Mouse (Mus musculus) cerebellum, postnatal 14 days (tissue): ENCODE data around the gene Izumo1r.
"Not testable (repeated sequence)": the region's sequence is repeated elsewhere in the genome, so short reads cannot be mapped to it uniquely, and the experiment has no call there.

Source experiments
- DNase-seq, 2 experiments: peaks; one replicate each; pipeline ENCODE4 v3.0.0; 2021; ENCODE audit warnings: mixed read lengths in 2 of 2

Izumo1r gene

DNA sequence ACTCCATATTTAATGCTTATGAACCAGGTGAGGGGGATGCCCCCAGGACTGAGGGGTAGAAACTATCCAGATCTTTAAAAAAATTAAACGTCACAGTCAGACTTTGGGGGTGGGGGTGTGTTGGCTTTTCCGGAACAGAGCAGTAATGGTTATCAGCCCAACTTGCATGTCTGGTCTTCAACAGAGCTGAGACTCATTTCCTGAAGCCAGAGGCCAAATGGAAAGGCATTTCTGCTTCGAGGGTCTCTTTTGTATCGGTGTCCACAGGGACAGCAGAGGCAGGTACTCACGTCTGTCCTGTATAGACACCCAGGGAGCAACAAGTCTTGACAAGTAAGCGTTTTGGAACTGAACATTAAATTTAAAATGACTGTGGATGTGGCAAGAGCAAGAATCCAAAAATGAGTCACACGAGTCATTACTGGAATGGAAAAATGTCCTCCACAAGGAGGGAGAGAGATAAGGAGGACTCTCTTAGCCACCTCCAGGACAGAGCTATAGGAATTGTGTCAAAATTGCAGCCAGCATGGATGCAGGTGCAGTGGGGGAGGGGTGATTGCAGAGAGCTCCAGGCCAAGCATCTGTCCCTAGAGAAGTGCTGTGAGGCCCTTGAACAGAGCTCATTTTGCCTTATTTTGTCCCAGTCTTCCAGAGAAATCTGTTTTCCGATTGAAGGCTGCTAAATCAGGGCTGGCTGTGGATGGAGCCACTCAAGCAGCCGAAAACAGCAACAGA lies 1.2 kb upstream of the Izumo1r start:
- DNase-seq, result peak in 1 of 2 experiments; percentile 20

DNA sequence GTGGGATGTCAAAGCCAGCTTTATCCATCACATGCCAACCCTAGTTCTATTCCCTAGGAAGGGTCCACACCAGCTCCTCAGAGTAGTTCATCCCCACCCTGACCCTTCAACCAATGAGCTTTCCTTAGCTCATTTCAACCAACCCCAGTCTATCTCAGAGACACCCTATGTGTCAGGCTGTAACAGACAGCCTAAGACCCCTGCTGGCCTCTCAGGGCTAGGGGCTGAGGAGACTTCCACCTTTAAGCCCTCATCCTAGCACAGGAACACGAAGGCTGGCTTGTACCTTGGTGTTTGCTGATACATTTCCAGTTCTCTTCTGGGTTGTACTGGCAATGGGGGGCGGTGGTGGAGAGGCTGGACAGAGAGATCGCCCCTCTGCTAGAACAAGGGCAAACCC lies 743 bp downstream of the Izumo1r start:
- DNase-seq, result no peak

- DNase-seq, result no peak
Measured at GRCm38 (mm10) chr9:14902416-14902815, 1.3 kb downstream of the Izumo1r start.

DNA sequence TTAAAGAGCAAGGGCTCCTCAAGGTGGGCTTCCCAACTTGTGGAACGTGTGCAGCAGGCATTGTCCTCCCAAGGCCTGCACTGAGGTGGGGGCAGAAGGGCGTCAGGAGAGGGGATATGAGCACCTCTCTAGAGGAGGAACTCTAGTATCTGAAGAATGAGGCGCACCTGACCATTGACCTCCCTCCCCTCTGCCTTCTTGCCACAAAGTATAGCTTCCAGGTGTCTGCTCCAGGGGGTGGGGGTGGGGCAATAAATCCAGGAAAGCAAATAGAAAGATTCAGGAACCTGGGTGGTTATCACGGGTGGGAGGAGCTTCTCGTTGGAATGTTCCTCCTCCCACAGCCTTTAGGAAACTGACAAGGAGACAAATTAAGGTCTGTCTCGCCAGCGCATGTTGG lies 2.0 kb downstream of the Izumo1r start:
- DNase-seq, result no peak

GRCm38 (mm10) chr9:14897102-14897501 lies 6.6 kb downstream of the Izumo1r start:
- no peak for DNase-seq

DNA sequence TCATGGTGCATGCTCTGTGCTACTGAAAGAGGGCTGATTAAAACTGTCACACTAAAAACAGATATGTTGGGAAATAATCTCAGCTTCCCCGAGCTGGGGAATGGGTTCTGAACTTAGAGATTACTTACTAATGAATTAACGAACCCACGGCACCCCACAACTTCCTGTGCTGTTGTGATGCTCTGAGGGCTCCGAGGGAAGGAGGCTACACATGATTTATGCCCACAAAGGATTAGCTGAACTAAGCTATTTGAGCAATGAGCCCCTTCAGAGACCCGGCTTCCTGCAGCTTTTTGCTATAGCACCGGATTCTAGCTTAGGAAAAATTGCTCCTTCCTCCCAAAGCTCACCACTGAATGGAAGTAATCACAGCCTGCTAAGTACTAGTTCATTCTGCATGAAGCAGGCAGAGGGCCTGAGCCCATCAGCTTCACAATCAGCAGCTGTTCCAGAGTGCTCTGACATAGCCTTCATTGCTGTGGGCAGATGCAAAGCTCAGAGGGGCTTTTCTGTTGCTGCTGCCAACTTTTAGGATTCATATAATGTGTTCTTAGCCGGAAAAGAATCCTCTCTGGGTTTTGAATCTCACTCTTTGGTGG lies 8.4 kb downstream of the Izumo1r start:
- no peak for DNase-seq

GRCm38 (mm10) chr9:14894628-14895027 lies 9.1 kb downstream of the Izumo1r start:
- DNase-seq, result peak in 1 of 2 experiments; percentile 30

GRCm38 (mm10) chr9:14893388-14893787 lies 10.4 kb downstream of the Izumo1r start:
- DNase-seq, result no peak

GRCm38 (mm10) chr9:14891891-14892290 lies 11.9 kb downstream of the Izumo1r start:
- peak; percentile 87 to 88 for DNase-seq

DNA sequence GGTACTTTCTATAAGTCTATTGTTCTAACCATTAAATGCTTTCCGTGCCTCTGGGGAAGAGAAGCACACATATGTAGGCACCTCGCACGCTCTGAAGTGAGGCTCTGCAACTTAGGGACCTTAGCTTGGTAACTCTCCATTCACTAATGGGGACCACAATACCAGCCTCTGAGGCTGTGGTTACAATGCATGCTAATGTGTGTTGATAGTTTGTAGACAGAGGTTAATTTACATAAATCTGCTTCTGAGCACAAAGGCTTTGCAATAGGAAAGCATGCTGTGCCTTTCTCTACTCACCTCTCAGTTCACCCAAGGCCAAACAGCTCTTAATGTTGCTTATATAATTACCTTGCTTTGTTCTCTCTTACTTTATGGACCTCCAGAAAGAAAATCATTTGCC lies 13.1 kb downstream of the Izumo1r start:
- DNase-seq, result no peak

DNA sequence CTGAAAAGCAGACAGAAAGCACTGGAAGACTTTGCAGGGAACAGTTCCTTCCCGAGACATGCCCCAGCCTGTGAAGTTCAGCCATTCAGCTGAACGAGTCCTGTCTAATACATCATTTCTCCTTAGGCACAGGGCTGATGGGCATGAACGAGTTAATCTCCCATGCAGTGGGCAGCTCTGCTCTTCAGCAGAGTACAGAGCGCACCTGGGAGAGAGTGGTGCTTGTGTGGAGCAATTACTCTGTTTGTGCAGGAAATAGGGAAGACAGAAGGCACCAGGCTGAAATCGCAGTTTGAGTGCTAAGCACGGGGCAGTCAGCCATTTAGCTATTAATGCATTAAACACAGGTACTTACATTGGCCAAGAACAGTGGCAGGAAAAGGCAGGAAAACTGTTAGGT lies 15.1 kb downstream of the Izumo1r start:
- no peak for DNase-seq

GRCm38 (mm10) chr9:14887787-14888382 lies 15.9 kb downstream of the Izumo1r start:
- DNase-seq, result no peak

GRCm38 (mm10) chr9:14885954-14886353 lies 17.8 kb downstream of the Izumo1r start:
- no peak for DNase-seq

DNA sequence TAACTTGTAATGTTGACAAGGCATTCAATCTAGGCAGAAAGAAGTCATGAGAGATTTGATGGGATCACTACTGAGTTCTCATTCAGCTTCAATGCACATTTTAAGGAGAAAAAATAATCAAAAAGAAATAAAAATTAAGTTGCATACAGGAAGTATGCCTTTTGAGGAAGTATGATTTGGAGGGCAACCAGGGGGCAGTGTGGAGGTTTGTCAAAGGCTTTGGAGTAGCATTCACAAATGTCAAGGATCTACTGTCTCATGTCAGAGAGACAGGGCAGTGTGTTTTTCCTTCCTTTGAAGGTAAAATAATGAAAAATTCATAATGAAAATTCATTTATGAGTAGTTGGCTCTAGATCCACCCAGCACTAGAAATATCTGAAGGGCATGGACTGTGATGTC lies 18.6 kb downstream of the Izumo1r start:
- DNase-seq, result no peak

GRCm38 (mm10) chr9:14884641-14885040 lies 19.1 kb downstream of the Izumo1r start:
- DNase-seq, result no peak

- not testable (repeated sequence) for DNase-seq
Measured at GRCm38 (mm10) chr9:14876566-14876965, 27.2 kb downstream of the Izumo1r start.

GRCm38 (mm10) chr9:14875743-14876507 lies 27.8 kb downstream of the Izumo1r start:
- DNase-seq, result peak; percentile 31 to 40

GRCm38 (mm10) chr9:14872181-14872930 lies 31.4 kb downstream of the Izumo1r start:
- DNase-seq, result no peak

- no peak for DNase-seq
Measured at GRCm38 (mm10) chr9:14871536-14871935, 32.2 kb downstream of the Izumo1r start.

- DNase-seq, result peak in 1 of 2 experiments; percentile 31
Measured at GRCm38 (mm10) chr9:14870802-14871201, 32.9 kb downstream of the Izumo1r start.

DNA sequence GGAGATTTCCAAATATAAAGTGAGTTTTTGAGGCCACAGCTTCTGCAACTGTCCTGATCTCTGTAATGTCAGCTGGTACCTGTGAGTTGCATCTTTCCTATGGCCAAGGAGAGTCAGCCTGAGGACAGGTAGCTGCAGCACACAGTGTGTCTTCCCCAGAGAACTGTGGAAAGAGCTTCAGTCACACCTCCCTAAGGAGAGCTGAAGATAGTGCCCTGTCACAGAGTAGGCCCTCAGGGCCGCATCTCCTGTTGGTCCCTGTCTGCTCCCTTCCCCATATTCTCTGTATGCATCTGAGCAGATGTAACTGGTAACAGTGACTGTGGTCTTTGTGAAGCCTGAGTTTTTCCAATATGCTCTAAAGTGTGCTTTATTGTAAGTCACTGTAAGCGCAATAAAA lies 33.4 kb downstream of the Izumo1r start:
- DNase-seq, result no peak

GRCm38 (mm10) chr9:14868326-14868725 lies 35.4 kb downstream of the Izumo1r start:
- DNase-seq, result no peak

DNA sequence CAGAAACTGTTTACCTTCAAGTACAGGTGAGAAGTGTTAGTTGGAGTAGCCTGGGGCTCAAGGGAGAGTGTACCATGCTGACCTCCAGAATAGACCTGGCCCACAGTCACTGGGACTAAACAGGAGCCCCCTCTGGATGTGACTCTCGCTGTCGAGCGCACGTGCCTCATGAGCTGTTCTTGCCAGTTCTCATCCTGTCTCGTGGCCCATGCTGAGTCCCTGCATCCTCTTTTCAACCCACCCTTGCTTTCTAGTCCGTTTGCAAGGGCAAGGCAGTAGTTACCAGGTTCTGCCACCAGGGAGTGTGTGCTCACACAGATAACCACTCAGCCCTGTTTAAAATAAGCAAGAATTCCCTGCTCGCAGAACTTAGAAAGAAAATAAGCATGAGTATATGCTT lies 36.8 kb downstream of the Izumo1r start:
- DNase-seq, result peak; percentile 69 to 78
